ENCODE assay signal across 31 mouse cellular contexts in genomic region chr9:97867013-97867700, GRCm38 (mm10).
DNase-seq lines count a peak whose midpoint lies in the region; ATAC-seq and TF ChIP-seq lines count a peak whose summit lies in the region.
"Had no signal": no experiment of that assay in that cellular context is flagged by ENCODE, and none has a peak within 500 bp of the region (broad histone marks: within the 10 kb centered on the region; RNA-seq: fewer than 3 reads in every experiment).

No protein-coding gene starts in this region.

- H3K9me3 ChIP-seq in kidney, postnatal 0 days (replicated peaks; ENCODE audit: low read length) = no peaks in the 10 kb centered on the region
- H3K9me3 ChIP-seq: heart, embryonic 10.5 days; heart, embryonic 15.5 days; hindbrain, embryonic 12.5 days; intestine, embryonic 15.5 days; limb, embryonic 10.5 days; limb, embryonic 15.5 days; liver, embryonic 15.5 days; midbrain, embryonic 10.5 days; midbrain, embryonic 15.5 days had no signal

- no peak overlapping the region for H3K4me3 ChIP-seq in kidney, postnatal 0 days (replicated peaks; ENCODE audit: low read depth, low read length)
- H3K4me3 ChIP-seq: erythroblast, embryonic 14.5 days; gastrocnemius, adult 2 months; heart, embryonic 10.5 days; heart, embryonic 15.5 days; hindbrain, embryonic 12.5 days; intestine, embryonic 15.5 days; limb, embryonic 10.5 days; limb, embryonic 15.5 days; liver, embryonic 15.5 days; midbrain, embryonic 10.5 days; midbrain, embryonic 15.5 days had no signal

- TF ChIP-seq CTCF in kidney, postnatal 0 days (IDR thresholded peaks at IDR 0.05; ENCODE audit: low read depth) = no peak
- TF ChIP-seq CTCF in brain, embryonic 14.5 days (IDR thresholded peaks at IDR 0.05; ENCODE audit: borderline replicate concordance, extremely low read depth, insufficient read depth, insufficient read length) = no peak

- no peaks in the 10 kb centered on the region for H3K27me3 ChIP-seq in kidney, postnatal 0 days (ENCODE audit: insufficient read depth, low read length)
- H3K27me3 ChIP-seq: heart, embryonic 15.5 days; hindbrain, embryonic 12.5 days; intestine, embryonic 15.5 days; limb, embryonic 15.5 days; liver, embryonic 15.5 days; midbrain, embryonic 15.5 days had no signal

- no peak for TF ChIP-seq POLR2A in brain, embryonic 14.5 days (IDR thresholded peaks at IDR 0.05; ENCODE audit: borderline replicate concordance, extremely low read depth, insufficient read depth, insufficient read length, poor library complexity, severe bottlenecking)

- peak; percentile 61; the same call in 1 of the 2 replicates for ATAC-seq in kidney, postnatal 0 days (replicated peaks; ENCODE audit: low FRiP score, low read depth)
- ATAC-seq: hindbrain, postnatal 0 days; intestine, embryonic 15.5 days; midbrain, embryonic 15.5 days had no signal

- no peak overlapping the region for H3K27ac ChIP-seq in kidney, postnatal 0 days
- H3K27ac ChIP-seq: gastrocnemius, adult 2 months; heart, embryonic 10.5 days; heart, embryonic 15.5 days; hindbrain, embryonic 12.5 days; hindbrain, postnatal 0 days; intestine, embryonic 15.5 days; limb, embryonic 10.5 days; limb, embryonic 15.5 days; liver, embryonic 15.5 days; midbrain, embryonic 10.5 days; midbrain, embryonic 15.5 days had no signal

- H3K4me2 ChIP-seq in kidney, postnatal 0 days (ENCODE audit: low read length) = no peak overlapping the region
- H3K4me2 ChIP-seq: heart, embryonic 15.5 days; hindbrain, embryonic 12.5 days; intestine, embryonic 15.5 days; limb, embryonic 15.5 days; liver, embryonic 15.5 days; lung, embryonic 14.5 days; midbrain, embryonic 15.5 days had no signal

- H3K9ac ChIP-seq in kidney, postnatal 0 days (ENCODE audit: low read depth, low read length) = no peak overlapping the region
- H3K9ac ChIP-seq: heart, embryonic 15.5 days; hindbrain, embryonic 12.5 days; intestine, embryonic 15.5 days; limb, embryonic 15.5 days; liver, embryonic 15.5 days; lung, embryonic 14.5 days; midbrain, embryonic 15.5 days had no signal

- WGBS in kidney, postnatal 0 days = 25% methylated on average over 8 of the region's 8 CpGs

- intact Hi-C loops in gastrocnemius, postnatal 14 days (cut with DNase I; ENCODE audit: low total_unique reads) = no loop called here

- DNase-seq in heart, adult 11 months = peak; percentile 73
- no peak for DNase-seq in heart, adult 18-20 months
- DNase-seq in kidney, postnatal 0 days (ENCODE audit: low spot score) = peak; percentile 76
- DNase-seq in kidney, postnatal 36 days = no peak
- DNase-seq in R1 (ENCODE audit: low read depth, low spot score) = peak; percentile 4
- DNase-seq in brain, embryonic 14.5 days (ENCODE audit: low read depth) = peak; percentile 59
- DNase-seq in gastrocnemius, postnatal 14 days = no peak
- DNase-seq in right cerebral cortex, postnatal 25 days = no peak
- DNase-seq: adrenal gland, postnatal 14 days; B cell, adult 2 months; cerebellum, adult 18-20 months; cerebellum, postnatal 10 days; gastrocnemius, adult 2 months; heart, postnatal 36 days; kidney, adult 8-10 months; layer of hippocampus, postnatal 36 days; lung, embryonic 14.5 days; lung, postnatal 14 days; spleen, adult 18-20 months; thymus, postnatal 14 days had no signal

- no peaks in the 10 kb centered on the region for H3K36me3 ChIP-seq in kidney, postnatal 0 days (ENCODE audit: insufficient read depth, low read length)
- H3K36me3 ChIP-seq: heart, embryonic 10.5 days; heart, embryonic 15.5 days; hindbrain, embryonic 12.5 days; intestine, embryonic 15.5 days; limb, embryonic 10.5 days; limb, embryonic 15.5 days; liver, embryonic 15.5 days; midbrain, embryonic 10.5 days; midbrain, embryonic 15.5 days had no signal

- H3K4me1 ChIP-seq in kidney, postnatal 0 days (replicated peaks; ENCODE audit: insufficient read depth, low read length) = no peaks in the 10 kb centered on the region
- H3K4me1 ChIP-seq: heart, embryonic 10.5 days; heart, embryonic 15.5 days; hindbrain, embryonic 12.5 days; intestine, embryonic 15.5 days; limb, embryonic 10.5 days; limb, embryonic 15.5 days; liver, embryonic 15.5 days; midbrain, embryonic 10.5 days; midbrain, embryonic 15.5 days had no signal

Comparison
In these comparisons a context has a peak if more than half of its experiments do, and no peak if none do; other contexts are left out.
1. DNase-seq: peak in heart, adult 11 months (single experiment), kidney, postnatal 0 days (single experiment), R1 (single experiment) and brain, embryonic 14.5 days (single experiment); none in heart, adult 18-20 months (0 of 2), kidney, postnatal 36 days (0 of 2), gastrocnemius, postnatal 14 days (single experiment) and right cerebral cortex, postnatal 25 days (single experiment).